Mouse (Mus musculus): ENCODE results near the gene Grin3b.

The Grin3b gene

DNA sequence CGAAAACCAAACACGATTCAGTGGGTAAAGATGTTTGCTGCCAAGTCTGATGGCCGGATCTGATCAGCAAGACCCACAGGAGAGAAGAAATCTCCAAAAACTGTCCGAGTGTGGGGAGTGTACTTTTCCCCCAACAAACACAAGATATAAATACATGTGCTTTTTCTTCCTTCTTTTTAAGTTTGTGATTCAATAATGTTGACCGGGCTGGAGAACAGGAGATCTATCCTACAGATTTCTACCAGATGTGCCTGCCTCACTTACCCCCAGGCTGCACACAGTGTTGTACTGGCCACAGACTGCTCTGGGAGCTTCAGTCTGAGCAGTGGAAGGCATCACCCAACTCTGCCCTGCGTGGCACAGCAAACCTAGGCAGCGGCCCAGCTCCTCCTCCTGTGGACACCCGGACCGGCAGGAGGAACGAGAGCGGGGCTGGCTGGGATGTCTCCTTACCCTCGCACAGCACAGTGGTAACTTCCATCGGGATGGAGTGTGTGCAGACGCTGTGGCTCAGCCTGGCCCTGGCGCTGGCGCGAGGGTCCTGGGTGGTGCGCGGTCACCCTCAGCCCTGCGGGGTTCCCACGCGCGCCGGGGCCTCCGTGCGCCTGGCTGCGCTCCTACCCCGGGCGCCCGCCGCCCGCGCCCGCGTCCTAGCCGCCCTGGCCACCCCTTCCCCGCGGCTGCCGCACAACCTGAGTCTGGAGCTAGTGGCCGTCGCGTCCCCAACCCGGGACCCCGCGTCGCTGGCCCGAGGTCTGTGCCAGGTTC, at the start of gene Grin3b:
TSS of gene Grin3b (plus strand) at position 301 of the 768 bp plus-strand sequence.
- DNase-seq (ENCODE audit: low read depth, low spot score) = no peak

DNA sequence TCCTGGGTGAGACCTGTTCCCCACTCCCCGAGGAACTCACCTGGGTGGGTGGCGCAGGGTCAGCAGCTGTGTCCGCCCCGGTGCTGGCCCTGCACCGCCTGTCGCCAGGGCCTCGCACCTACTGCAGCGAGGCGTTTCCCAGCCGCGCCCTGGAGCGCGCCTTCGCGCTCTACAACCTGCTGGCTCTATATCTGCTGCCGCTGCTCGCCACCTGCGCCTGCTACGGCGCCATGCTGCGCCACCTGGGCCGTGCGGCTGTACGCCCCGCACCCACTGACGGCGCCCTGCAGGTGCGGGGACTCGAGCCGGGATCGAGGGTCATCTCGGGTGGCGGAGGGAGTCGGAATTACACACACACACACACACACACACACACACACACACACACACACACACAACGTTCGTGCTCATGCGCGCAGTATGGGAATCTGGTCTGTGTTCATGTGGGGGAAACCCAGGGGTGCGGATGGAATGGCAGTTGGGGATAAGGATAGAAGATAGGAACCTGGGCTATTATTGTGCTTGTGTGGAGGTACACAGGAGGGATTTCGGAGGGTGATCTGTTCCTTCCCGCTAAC, 49.5 kb upstream of the Grin3b start, which contains the start of gene R3hdm4:
TSS of gene R3hdm4 (minus strand) at position 251 of the 578 bp plus-strand sequence.
- no peak for DNase-seq (ENCODE audit: low read depth, low spot score)

DNA sequence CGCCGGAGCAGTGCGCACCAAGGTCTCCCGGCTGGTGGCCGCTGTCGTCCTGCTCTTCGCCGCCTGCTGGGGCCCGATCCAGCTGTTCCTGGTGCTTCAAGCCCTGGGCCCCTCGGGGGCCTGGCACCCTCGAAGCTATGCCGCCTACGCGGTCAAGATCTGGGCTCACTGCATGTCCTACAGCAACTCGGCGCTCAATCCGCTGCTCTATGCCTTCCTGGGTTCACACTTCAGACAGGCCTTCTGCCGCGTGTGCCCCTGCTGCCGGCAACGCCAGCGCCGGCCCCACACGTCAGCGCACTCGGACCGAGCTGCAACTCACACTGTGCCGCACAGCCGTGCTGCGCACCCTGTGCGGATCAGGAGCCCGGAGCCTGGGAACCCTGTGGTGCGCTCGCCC, 48.9 kb upstream of the Grin3b start:
- DNase-seq (ENCODE audit: low read depth, low spot score) = no peak

DNA sequence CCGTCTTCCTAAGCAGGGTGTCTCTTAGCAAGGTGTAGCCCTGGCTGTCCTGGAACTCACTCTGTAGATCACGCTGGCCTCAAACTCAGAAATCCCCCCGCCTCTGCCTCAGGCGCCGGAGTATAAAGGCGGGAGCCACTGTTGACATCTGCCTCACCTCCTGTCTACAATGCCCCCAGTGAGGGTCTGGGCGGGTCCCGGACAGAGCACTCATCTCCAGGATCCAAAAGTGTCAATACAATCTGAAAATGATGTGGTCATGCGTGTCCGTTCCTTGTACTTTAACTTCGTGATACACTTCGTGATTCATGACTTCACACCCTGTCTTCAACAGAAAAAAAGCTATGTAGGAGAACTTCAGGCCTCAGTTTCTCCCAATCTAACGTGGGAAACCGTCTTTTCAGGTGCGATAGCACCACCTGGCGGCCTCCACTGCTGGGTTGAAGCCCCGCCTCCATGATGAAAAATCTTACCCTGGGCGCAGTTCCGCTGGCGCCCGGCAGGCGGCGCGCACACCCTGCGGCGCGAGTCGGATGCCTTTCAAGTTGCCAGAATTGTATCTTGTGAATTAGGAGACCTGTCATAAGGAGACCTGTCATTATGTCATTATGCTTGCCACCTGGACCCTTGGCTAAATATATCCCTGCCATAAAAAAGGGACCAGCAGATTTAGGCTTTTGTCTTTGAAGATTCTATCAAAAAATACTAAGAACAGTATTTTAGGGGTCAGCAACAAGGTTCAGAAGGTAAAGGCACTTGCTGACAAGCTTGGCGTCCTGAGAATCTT, 45.3 kb upstream of the Grin3b start:
- peak; percentile 87 for DNase-seq (ENCODE audit: low read depth, low spot score)

- no peak for DNase-seq (ENCODE audit: low read depth, low spot score)
Observed at GRCm38 (mm10) chr10:79925785-79926490, 44.6 kb upstream of the Grin3b start.

GRCm38 (mm10) chr10:79926491-79927323, 43.8 kb upstream of the Grin3b start, which contains the start of gene Arid3a:
Gene Arid3a, plus strand, starts transcription at chr10:79927043.
- peak; percentile 77 for DNase-seq (ENCODE audit: low read depth, low spot score)

- no peak for DNase-seq (ENCODE audit: low read depth, low spot score)
Observed at GRCm38 (mm10) chr10:79927324-79928029, 43.0 kb upstream of the Grin3b start.

DNA sequence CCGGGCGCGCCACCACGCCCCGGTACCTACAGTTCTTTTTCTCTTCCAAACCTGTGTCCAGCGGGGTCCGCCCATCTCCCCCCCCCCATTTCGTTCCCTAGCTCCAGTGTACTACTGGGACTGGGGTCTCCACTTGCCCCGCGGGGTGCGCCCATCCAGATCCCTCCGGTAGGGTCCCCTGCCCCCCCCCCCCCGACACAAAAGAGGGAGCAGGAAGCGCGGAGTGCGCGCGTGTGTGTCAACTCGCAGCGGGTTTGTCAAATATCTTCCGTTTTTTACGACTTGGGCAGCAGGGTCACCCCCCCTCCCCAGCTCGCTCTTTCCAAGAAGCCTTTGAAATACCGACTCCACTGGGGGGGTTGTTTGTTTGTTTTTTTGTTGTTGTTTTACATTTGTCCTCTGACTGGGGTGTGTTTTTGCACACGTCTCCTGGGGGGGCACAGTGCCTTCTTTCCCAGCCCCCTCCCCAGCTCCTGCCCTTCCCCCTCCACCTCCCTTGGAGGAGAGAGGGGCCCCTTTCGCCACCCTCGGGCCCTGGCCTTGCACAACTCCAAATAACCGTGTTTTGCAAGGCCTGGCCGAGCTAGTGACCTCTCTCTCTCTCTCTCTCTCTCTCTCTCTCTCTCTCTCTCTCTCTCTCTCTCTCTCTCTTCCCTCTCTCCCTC, 42.4 kb upstream of the Grin3b start:
- DNase-seq (ENCODE audit: low read depth, low spot score) = no peak

GRCm38 (mm10) chr10:79928907-79929701, 41.4 kb upstream of the Grin3b start:
- DNase-seq (ENCODE audit: low read depth, low spot score) = no peak

GRCm38 (mm10) chr10:79929967-79930825, 40.3 kb upstream of the Grin3b start:
- no peak for DNase-seq (ENCODE audit: low read depth, low spot score)

DNA sequence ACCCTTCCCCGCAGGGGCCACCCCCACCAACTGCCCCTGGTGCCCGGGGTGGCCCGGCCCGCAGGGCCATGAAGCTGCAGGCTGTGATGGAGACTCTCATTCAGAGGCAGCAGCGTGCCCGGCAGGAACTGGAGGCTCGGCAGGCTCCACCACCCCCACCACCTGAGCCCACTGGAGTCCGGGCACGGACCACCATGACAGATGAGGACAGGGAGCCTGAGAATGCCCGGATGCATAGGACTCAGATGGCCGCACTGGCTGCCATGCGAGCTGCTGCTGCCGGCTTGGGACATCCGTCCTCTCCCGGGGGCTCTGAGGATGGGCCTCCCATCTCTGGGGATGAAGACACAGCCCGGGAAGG, 39.7 kb upstream of the Grin3b start:
- no peak for DNase-seq (ENCODE audit: low read depth, low spot score)

DNA sequence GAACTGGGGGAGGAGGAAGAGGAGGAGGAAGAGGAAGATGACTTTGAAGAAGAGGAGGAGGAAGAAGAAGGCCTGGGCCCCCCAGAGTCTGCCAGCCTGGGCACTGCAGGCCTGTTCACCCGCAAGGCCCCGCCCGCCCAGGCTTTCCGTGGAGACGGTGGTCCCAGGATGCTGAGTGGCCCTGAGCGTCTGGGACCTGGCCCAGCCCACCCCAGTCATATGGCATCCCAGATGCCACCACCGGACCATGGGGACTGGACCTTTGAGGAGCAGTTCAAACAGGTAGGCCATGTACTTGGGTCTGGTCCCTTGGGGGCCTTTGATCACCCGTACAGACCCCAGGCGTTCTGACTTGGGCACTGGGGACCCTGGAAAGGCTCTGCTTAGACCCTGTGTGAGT, 38.7 kb upstream of the Grin3b start:
- DNase-seq (ENCODE audit: low read depth, low spot score) = no peak

DNA sequence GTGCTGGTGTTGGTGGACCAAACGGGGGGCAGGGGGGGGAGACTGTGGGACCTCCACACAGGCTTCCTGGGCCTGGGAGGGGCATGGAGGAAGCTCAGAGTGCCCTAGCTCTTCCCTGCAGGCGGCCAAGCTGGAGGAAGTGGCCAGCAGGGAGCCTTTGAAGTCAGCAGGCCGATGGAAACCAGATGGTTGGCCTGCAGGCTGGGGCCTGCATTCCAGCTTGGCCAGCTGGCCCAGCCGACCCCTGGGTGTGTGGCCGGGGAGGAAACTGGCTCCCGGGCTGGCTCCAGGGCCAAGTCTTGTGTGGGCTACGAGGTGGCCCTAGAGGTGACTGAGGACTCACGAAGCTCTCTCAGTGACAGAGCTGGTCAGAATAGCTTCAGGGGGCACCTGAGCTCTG, 37.8 kb upstream of the Grin3b start:
- DNase-seq (ENCODE audit: low read depth, low spot score) = peak; percentile 79

GRCm38 (mm10) chr10:79933145-79933679, 37.3 kb upstream of the Grin3b start:
- no peak for DNase-seq (ENCODE audit: low read depth, low spot score)

- no peak for DNase-seq (ENCODE audit: low read depth, low spot score)
Observed at GRCm38 (mm10) chr10:79933861-79934260, 36.7 kb upstream of the Grin3b start.

- DNase-seq (ENCODE audit: low read depth, low spot score) = peak; percentile 97
Observed at GRCm38 (mm10) chr10:79934272-79934721, 36.2 kb upstream of the Grin3b start.

DNA sequence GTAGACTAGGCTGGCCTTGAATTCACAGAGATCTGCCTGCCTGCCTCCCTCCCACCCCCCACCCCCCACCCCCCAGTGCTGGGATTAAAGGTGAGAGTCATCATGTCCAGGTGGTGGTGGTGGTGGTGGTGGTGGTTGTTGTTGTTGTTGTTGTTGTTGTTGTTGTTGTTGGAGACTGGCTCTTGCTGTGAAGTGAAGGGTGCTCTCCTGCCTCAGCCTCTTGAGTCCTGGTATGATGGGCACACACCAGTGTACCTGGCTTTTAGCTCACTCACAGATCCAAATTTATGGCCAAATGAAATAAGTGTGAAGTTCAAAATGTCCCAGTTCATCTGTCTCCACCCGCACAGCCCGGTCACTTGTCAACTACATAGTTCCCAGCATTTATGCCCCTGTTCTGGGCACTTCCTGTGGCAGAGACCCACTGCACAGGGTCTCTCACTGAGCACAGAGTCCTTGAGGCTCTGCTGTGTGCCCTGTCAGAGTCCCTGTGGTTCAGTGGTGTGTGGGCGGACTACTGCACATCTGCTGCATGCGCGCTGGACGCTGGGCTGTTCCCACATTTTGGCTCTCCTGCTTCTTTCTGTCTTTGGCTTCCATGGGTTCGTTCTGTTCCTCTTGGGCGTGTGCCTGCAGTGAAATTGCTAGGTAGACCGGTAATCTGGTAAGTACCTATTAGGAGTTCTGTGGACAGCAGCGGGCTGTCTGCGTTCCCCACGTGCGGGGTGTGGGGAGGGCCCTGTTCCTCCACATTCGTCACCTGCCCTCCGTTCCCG, 35.5 kb upstream of the Grin3b start:
- DNase-seq (ENCODE audit: low read depth, low spot score) = no peak
